Mouse (Mus musculus) CH12.LX (cell line): ENCODE results near the gene Cacul1. TPM values are rescaled to one million over a fixed set of nuclear protein-coding genes. Genes with fewer than 3 reads are reported as not detected.

Source experiments
- DNase-seq: peaks from one replicate; pipeline ENCODE4 v3.0.0-alpha.2; 2013; ENCODE audit errors: extremely low read depth
- H3K27ac ChIP-seq: 2 replicates; pipeline ENCODE4 v1.5.1; 2012; ENCODE audit warnings: low read depth, mild to moderate bottlenecking, control low read depth, moderate library complexity; ENCODE audit not compliant: insufficient read depth
- H3K27me3 ChIP-seq: replicated peaks from 2 replicates; pipeline ENCODE3; 2012; ENCODE audit warnings: inconsistent platforms
- H3K36me3 ChIP-seq, 2 experiments: replicated peaks in 1 of 2; 2 replicates each; pipeline versions ENCODE3 to v1.6.1; 2012; ENCODE audit warnings: inconsistent platforms in 1 of 2, low read length in 1 of 2, mild to moderate bottlenecking in 1 of 2, mixed read lengths in 1 of 2, moderate library complexity in 1 of 2; ENCODE audit not compliant: control insufficient read depth in 1 of 2, insufficient read depth in 1 of 2
- H3K4me1 ChIP-seq, 2 experiments: 2 replicates each; pipeline ENCODE4 v1.6.1; 2012; ENCODE audit warnings: inconsistent platforms in 1 of 2, moderate library complexity in 1 of 2; ENCODE audit not compliant: insufficient read depth in 2 of 2, control insufficient read depth in 1 of 2
- H3K4me2 ChIP-seq: 2 replicates; pipeline ENCODE4 v1.6.1; 2012; ENCODE audit warnings: low read depth, mild to moderate bottlenecking, control low read depth; ENCODE audit not compliant: poor library complexity, insufficient read depth, severe bottlenecking
- H3K4me3 ChIP-seq, 3 experiments: fragments of 150-350 bp in 1 of 3; sonication (generic) in 1 of 3; replicated peaks in 1 of 3; 2 replicates each; pipeline versions ENCODE3 to v1.5.1; 2011 to 2012; ENCODE audit warnings: low read depth in 2 of 3, low read length in 2 of 3, mild to moderate bottlenecking in 2 of 3, moderate library complexity in 2 of 3, control low read depth in 1 of 3, improper control_type of control experiment in 1 of 3, inconsistent platforms in 1 of 3, mixed read lengths in 1 of 3; ENCODE audit not compliant: poor library complexity in 1 of 3
- H3K79me2 ChIP-seq: replicated peaks from 2 replicates; pipeline ENCODE4 v1.6.1; 2012; ENCODE audit warnings: mild to moderate bottlenecking, moderate library complexity; ENCODE audit not compliant: control insufficient read depth, poor library complexity, insufficient read depth, severe bottlenecking; ENCODE audit errors: extremely low read depth
- H3K9ac ChIP-seq: 2 replicates; pipeline ENCODE4 v1.6.1; 2012; ENCODE audit warnings: low read depth, mild to moderate bottlenecking, control low read depth, moderate library complexity; ENCODE audit not compliant: insufficient read depth
- H3K9me3 ChIP-seq: replicated peaks from 2 replicates; pipeline ENCODE3; 2012; ENCODE audit warnings: low read length, inconsistent platforms, mixed read lengths
- CHD1 ChIP-seq: IDR thresholded peaks from 2 replicates; pipeline ENCODE4 v1.6.1; 2012; ENCODE audit warnings: low read depth, low read length, improper control_type of control experiment, inconsistent platforms
- CHD2 ChIP-seq: IDR thresholded peaks from 2 replicates; pipeline ENCODE4 v1.6.1; 2011; ENCODE audit warnings: low read length, improper control_type of control experiment
- ELF1 ChIP-seq: IDR thresholded peaks from 2 replicates; pipeline ENCODE4 v1.6.1; 2014; ENCODE audit warnings: low read depth, mild to moderate bottlenecking, inconsistent platforms, low read length, improper control_type of control experiment
- EP300 ChIP-seq: IDR thresholded peaks from 2 replicates; pipeline ENCODE4 v1.6.1; 2011; ENCODE audit warnings: low read length, improper control_type of control experiment
- IRF4 ChIP-seq: IDR thresholded peaks from 2 replicates; pipeline ENCODE4 v1.6.1; 2014; ENCODE audit warnings: low read depth, mild to moderate bottlenecking, inconsistent platforms, low read length, improper control_type of control experiment
- JUN ChIP-seq: IDR thresholded peaks from 2 replicates; pipeline ENCODE4 v1.6.1; 2011; ENCODE audit warnings: low read depth, mild to moderate bottlenecking, low read length, improper control_type of control experiment, moderate library complexity; ENCODE audit not compliant: insufficient read depth
- JUND ChIP-seq: conservative IDR thresholded peaks from 2 replicates; pipeline ENCODE4 v1.6.1; 2011; ENCODE audit warnings: low read depth, low read length, improper control_type of control experiment
- KAT2A ChIP-seq: IDR thresholded peaks from 2 replicates; pipeline ENCODE4 v1.6.1; 2012; ENCODE audit warnings: low read length, improper control_type of control experiment, inconsistent platforms; ENCODE audit not compliant: insufficient replicate concordance
- MAFK ChIP-seq: IDR thresholded peaks from 2 replicates; pipeline ENCODE4 v1.6.1; 2011; ENCODE audit warnings: low read length, improper control_type of control experiment; ENCODE audit not compliant: insufficient replicate concordance
- MAX ChIP-seq: IDR thresholded peaks from 2 replicates; pipeline ENCODE4 v1.6.1; 2011; ENCODE audit warnings: low read length, improper control_type of control experiment
- MAZ ChIP-seq: IDR thresholded peaks from 2 replicates; pipeline ENCODE4 v1.6.1; 2012; ENCODE audit warnings: low read depth, mild to moderate bottlenecking, inconsistent platforms, low read length, improper control_type of control experiment, moderate library complexity
- MXI1 ChIP-seq: IDR thresholded peaks from 2 replicates; pipeline ENCODE4 v1.6.1; 2011; ENCODE audit warnings: mild to moderate bottlenecking, low read depth, low read length, improper control_type of control experiment
- MYC ChIP-seq: IDR thresholded peaks from 2 replicates; pipeline ENCODE4 v1.6.1; 2011; ENCODE audit warnings: low read depth, mild to moderate bottlenecking, improper control_type of control experiment, low read length
- NELFE ChIP-seq: IDR thresholded peaks from 2 replicates; pipeline ENCODE4 v1.6.1; 2011; ENCODE audit warnings: low read depth, low read length, improper control_type of control experiment
- NRF1 ChIP-seq: IDR thresholded peaks from 2 replicates; pipeline ENCODE4 v1.6.1; 2014; ENCODE audit warnings: low read depth, mild to moderate bottlenecking, inconsistent platforms, low read length, improper control_type of control experiment, moderate library complexity
- PAX5 ChIP-seq: IDR thresholded peaks from 2 replicates; pipeline ENCODE4 v1.6.1; 2012; ENCODE audit warnings: low read length, inconsistent platforms, mixed read lengths
- POLR2AphosphoS2 ChIP-seq: IDR thresholded peaks from 2 replicates; pipeline ENCODE4 v1.6.1; 2011; ENCODE audit warnings: low read depth, low read length, improper control_type of control experiment
- TBP ChIP-seq: conservative IDR thresholded peaks from 2 replicates; pipeline ENCODE4 v1.6.1; 2011; ENCODE audit warnings: low read depth, low read length, improper control_type of control experiment
- TCF12 ChIP-seq: IDR thresholded peaks from 2 replicates; pipeline ENCODE4 v1.6.1; 2014; ENCODE audit warnings: low read depth, mild to moderate bottlenecking, inconsistent platforms, low read length, improper control_type of control experiment
- USF1 ChIP-seq: IDR thresholded peaks from 2 replicates; pipeline ENCODE4 v1.6.1; 2014; ENCODE audit warnings: low read depth, mild to moderate bottlenecking, inconsistent platforms, low read length, improper control_type of control experiment
- ZKSCAN1 ChIP-seq: IDR thresholded peaks from 2 replicates; pipeline ENCODE4 v1.6.1; 2012; ENCODE audit warnings: low read depth, inconsistent platforms, low read length, improper control_type of control experiment, borderline replicate concordance
- dilution Hi-C: fragments of 300-500 bp; cut with MboI; formaldehyde crosslinking; loops from 2 replicates; pipeline ENCODE4 v1.14.3; 2020; ENCODE audit warnings: low sequenced_read_pairs; ENCODE audit not compliant: extremely low pct_unique_long_range_greater_than_20kb, extremely low pct_ligation_motif_present
- in situ Hi-C: fragments of 300-500 bp; cut with MboI; formaldehyde crosslinking; loops from 3 replicates; pipeline ENCODE4 v1.14.3; 2019; ENCODE audit warnings: low sequenced_read_pairs, low pct_ligation_motif_present, low pct_unique_long_range_greater_than_20kb, mixed read lengths
- polyA plus RNA-seq: library from polyadenylated mRNA; unstranded; fragments of >175 nt; gene quantifications from 2 replicates; pipeline ENCODE4 v1.2.1, GENCODE M21; 2012; ENCODE audit warnings: low read depth; ENCODE audit not compliant: insufficient read length
- total RNA-seq, 2 experiments: library from RNA; depleted of rRNA; stranded (reverse); fragments of 300-350 nt in 1 of 2; fragments of >200 nt in 1 of 2; gene quantifications; 2 replicates each; pipeline ENCODE4 v1.2.3; 2012 to 2014

Cacul1 gene
- total and polyA plus RNA-seq, 3 experiments, result 17.8 to 45.7 (median 44.6) TPM

DNA sequence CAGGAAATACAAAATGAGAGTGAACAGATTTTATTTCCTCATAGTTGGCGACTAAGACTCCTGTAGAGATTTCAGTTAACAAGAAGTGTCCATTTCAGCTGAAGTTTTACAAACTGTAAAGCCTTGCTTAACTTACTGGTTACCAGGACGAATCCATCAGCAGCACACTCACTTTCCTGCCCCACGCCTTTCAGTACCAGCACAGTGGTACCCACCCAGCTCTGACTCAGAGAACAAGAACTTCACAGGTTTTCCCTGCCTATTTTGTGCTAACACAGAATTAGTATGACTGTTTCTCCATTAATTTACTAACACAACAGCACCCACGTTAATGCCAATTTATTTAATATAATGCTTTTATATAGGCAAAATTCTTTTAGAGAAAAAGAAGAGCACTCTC is 53.9 kb downstream of the Cacul1 start:
- Histone ChIP-seq H3K4me3 (no peak overlapping the region), H3K27me3 (no peaks in the 10 kb centered on the region), H3K4me2 (no peak overlapping the region), H3K4me1 (peaks cover 0 to 10% of the 10 kb centered on the region in 2 experiments; a peak in 1 of 4 replicates), H3K9ac (no peak overlapping the region), H3K36me3 (peaks cover 4 to 42% of the 10 kb centered on the region in 2 experiments), H3K27ac (no peak overlapping the region), H3K9me3 (no peaks in the 10 kb centered on the region), H3K79me2 (no peaks in the 10 kb centered on the region)
- TF ChIP-seq JUND, result no peak
- no peak for TF ChIP-seq CHD2
- no peak for TF ChIP-seq NELFE
- TF ChIP-seq MAFK, result no peak
- TF ChIP-seq USF1, result no peak
- no peak for TF ChIP-seq ZKSCAN1
- no peak for TF ChIP-seq MAX
- no peak for TF ChIP-seq ELF1
- no peak for TF ChIP-seq CHD1
- DNase-seq, result no peak
- dilution Hi-C loops, result no loop called here
- in situ Hi-C loops, result no loop called here

DNA sequence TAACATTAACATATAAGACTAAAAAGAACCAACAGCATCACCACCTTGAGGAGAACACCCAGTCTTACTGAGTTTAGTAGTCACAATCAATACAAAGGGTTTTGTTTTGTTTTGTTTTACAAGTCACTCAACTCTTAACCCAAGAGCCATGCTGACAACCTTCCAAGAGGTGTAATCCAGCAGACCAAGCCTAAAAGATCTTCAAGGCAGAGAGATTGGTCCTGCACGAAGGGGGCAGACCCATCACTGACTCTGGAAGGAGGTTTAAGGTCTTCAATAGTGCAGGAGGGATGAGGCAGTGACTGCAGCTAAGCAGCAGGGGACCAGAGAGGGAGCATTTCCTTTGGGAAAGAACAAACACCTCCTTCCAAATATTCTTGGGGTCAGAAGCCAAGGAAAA is 55.7 kb downstream of the Cacul1 start:
- H3K27me3 ChIP-seq, result no peaks in the 10 kb centered on the region
- H3K9ac ChIP-seq, result no peak overlapping the region
- H3K27ac ChIP-seq, result no peak overlapping the region
- no peak for DNase-seq
- H3K4me2 ChIP-seq, result no peak overlapping the region
- no peaks in the 10 kb centered on the region for H3K9me3 ChIP-seq
- in situ Hi-C loops, result no loop called here
- peaks cover 4 to 32% of the 10 kb centered on the region in 2 experiments for H3K36me3 ChIP-seq
- H3K4me3 ChIP-seq, result no peak overlapping the region
- H3K79me2 ChIP-seq, result no peaks in the 10 kb centered on the region
- H3K4me1 ChIP-seq, result peaks cover 0 to 15% of the 10 kb centered on the region in 2 experiments; a peak in 3 of 4 replicates
- dilution Hi-C loops, result no loop called here
- TF ChIP-seq KAT2A (no peak), ELF1 (no peak)

DNA sequence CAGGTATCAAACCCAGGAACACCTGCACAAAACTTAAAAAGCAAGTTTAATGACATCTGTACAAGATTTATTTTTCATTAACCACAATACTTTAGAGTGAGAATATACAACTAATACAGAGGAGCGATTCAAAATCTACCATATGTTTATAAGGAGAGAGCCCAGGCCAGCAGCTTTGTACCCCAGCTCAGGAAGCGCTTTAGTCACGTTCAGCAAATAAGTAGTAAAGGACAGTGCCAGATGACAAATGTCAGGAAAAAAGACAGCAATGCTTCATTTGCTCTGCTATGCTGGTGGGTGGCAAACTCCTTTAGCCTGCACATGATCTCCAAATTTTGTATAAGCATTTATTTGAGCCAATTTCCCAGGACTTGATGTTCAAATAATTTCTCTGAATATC is 56.1 kb downstream of the Cacul1 start:
- in situ Hi-C loops, result no loop called here

More for the DNA sequence above, 56.1 kb downstream of the Cacul1 start:
- TF ChIP-seq MYC, result no peak
- TF ChIP-seq EP300, result no peak
- TF ChIP-seq TCF12, result no peak
- no peak for TF ChIP-seq MXI1
- no peak for TF ChIP-seq PAX5
- TF ChIP-seq MAX, result no peak
- TF ChIP-seq POLR2AphosphoS2, result no peak
- no peak for TF ChIP-seq MAZ
- TF ChIP-seq NRF1, result no peak
- TF ChIP-seq KAT2A, result no peak
- no peak for TF ChIP-seq JUN
- TF ChIP-seq NELFE, result no peak
- TF ChIP-seq TBP, result no peak
- no peak for TF ChIP-seq IRF4
- no peak for TF ChIP-seq ZKSCAN1
- dilution Hi-C loops, result no loop called here
- Histone ChIP-seq H3K27ac (no peak overlapping the region), H3K4me3 (no peak overlapping the region), H3K4me1 (peaks cover 0 to 15% of the 10 kb centered on the region in 2 experiments; a peak in 3 of 4 replicates), H3K27me3 (no peaks in the 10 kb centered on the region), H3K9ac (no peak overlapping the region), H3K4me2 (no peak overlapping the region), H3K36me3 (peaks cover 4 to 28% of the 10 kb centered on the region in 2 experiments), H3K9me3 (no peaks in the 10 kb centered on the region), H3K79me2 (no peaks in the 10 kb centered on the region)
- DNase-seq, result no peak
